Mouse (Mus musculus) small intestine, adult 2 months (tissue): Measurements from ENCODE around the gene Btbd6.

Experiments used
- CTCF ChIP-seq: fragments of 200-500 bp; IDR thresholded peaks from 2 replicates; pipeline ENCODE4 v1.5.1; 2012; ENCODE audit warnings: low read depth, mild to moderate bottlenecking, control low read depth, inconsistent platforms, low read length, moderate library complexity, mixed read lengths; ENCODE audit not compliant: insufficient replicate concordance, insufficient read length; ENCODE audit errors: extremely low read depth
- POLR2A ChIP-seq: fragments of 200-500 bp; IDR thresholded peaks from 2 replicates; pipeline ENCODE4 v1.6.1; 2012; ENCODE audit warnings: low read depth, mild to moderate bottlenecking, control low read depth, inconsistent platforms, low read length, moderate library complexity

GRCm38 (mm10) chr12:112952926-112953565 is 23.2 kb upstream of the Btbd6 start:
- TF ChIP-seq CTCF (no peak), POLR2A (no peak)
